Mouse (Mus musculus) embryonic facial prominence, embryonic 10.5 days (tissue): ENCODE measurements around the gene Arhgef12. TPM values are rescaled to one million over a fixed set of nuclear protein-coding genes. Genes with fewer than 3 reads are reported as not detected.

Source experiments
- DNase-seq: peaks from one replicate; pipeline ENCODE4 v3.0.0-alpha.2; 2017; ENCODE audit warnings: low spot score
- H3K27ac ChIP-seq: fragments of 300-500 bp; sonication (generic); replicated peaks from 2 replicates; pipeline ENCODE4 v1.5.1; 2016; ENCODE audit warnings: mild to moderate bottlenecking
- H3K27me3 ChIP-seq: fragments of 300-500 bp; sonication (generic); replicated peaks from 2 replicates; pipeline ENCODE4 v1.6.1; 2016; ENCODE audit warnings: low read depth, mild to moderate bottlenecking; ENCODE audit not compliant: poor library complexity, severe bottlenecking
- H3K36me3 ChIP-seq: fragments of 300-500 bp; sonication (generic); replicated peaks from 2 replicates; pipeline ENCODE4 v1.6.1; 2016; ENCODE audit warnings: mild to moderate bottlenecking, moderate library complexity
- H3K4me1 ChIP-seq: fragments of 300-500 bp; sonication (generic); 2 replicates; pipeline ENCODE4 v1.6.1; 2016
- H3K4me3 ChIP-seq: fragments of 300-500 bp; sonication (generic); 2 replicates; pipeline ENCODE4 v1.5.1; 2016; ENCODE audit warnings: mild to moderate bottlenecking, moderate library complexity
- H3K9me3 ChIP-seq: fragments of 300-500 bp; sonication (generic); 2 replicates; pipeline ENCODE4 v1.6.1; 2016; ENCODE audit warnings: mild to moderate bottlenecking
- WGBS: fragments of 180-500 bp; shearing (Covaris S2); methylation state at CpG from one replicate; pipeline ENCODE4 v1.1.7; 2016; 5-methylcytosine and 5-hydroxymethylcytosine counted together
- polyA plus RNA-seq: library from polyadenylated mRNA; unstranded; fragments of >200 nt; fragmentation: Nextera tagmentation; extraction: Ambion mirVana; gene quantifications from 2 replicates; pipeline ENCODE4 v1.2.1, GENCODE M21; 2016

Arhgef12 gene
- polyA plus RNA-seq, 1 experiment from 2014 or later, result 9.3 TPM

DNA sequence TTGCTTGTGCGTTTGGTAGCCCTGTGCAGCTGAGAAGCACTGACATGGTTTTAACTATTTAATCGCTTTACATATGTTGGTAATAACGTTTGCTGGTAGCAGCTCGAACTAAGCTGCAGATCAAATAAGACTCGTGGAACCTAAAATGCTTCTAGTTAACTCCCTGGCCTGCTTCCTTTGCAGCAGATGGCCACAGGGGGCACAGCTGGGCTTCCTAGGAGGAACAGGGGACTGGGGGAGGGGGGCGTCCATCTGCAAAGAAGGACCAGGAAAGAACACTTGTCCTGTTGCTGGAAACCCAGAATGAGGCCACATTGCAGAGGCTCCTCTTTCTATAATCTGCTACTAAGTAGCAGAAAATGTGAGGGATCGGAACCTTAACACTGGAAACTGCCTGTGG is 186.8 kb downstream of the Arhgef12 start:
- 0 out of 2 replicates have a peak overlapping the region, but pooled peaks have one; percentile 10 for H3K27ac ChIP-seq
- 44% methylated on average over 7 of the region's 7 CpGs for WGBS
- DNase-seq, result peak; percentile 52
- no peaks in the 10 kb centered on the region for H3K9me3 ChIP-seq
- H3K27me3 ChIP-seq, result peaks cover 18% of the 10 kb centered on the region; the same call in 1 of the 2 replicates
- H3K4me3 ChIP-seq, result no peak overlapping the region
- no peaks in the 10 kb centered on the region for H3K36me3 ChIP-seq
- H3K4me1 ChIP-seq, result peaks cover 27% of the 10 kb centered on the region

DNA sequence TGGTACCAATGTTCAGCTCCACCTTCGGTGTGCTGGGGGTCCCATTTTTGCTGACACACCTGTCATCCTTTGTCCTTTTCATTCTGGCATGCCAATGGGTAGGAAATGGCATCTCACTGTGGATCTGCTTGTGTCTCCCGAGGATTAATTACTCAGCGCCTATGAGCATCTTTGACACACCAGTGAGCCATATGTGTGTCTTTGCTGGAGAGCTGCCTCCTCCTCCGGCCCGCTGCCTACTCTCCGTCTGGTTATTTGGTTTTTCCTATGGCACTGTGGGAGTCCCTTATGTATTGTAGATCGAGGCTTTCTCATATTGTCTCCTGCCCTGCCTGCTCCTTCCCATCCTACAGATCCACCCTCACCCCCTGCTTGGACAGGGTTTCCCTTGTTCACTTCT is 189.1 kb downstream of the Arhgef12 start:
- H3K4me1 ChIP-seq, result peaks cover 23% of the 10 kb centered on the region
- 87% methylated on average over 7 of the region's 7 CpGs for WGBS
- no peak overlapping the region for H3K4me3 ChIP-seq
- no peak for DNase-seq
- H3K27ac ChIP-seq, result no peak overlapping the region
- H3K27me3 ChIP-seq, result peaks cover 24% of the 10 kb centered on the region; the same call in 1 of the 2 replicates
- no peaks in the 10 kb centered on the region for H3K36me3 ChIP-seq
- no peaks in the 10 kb centered on the region for H3K9me3 ChIP-seq

Other genes starting within 250 kb of the Arhgef12 start
- gene Grik4, start 162.7 kb downstream of the Arhgef12 start, polyA plus RNA-seq, result 0.96 and 1.1 TPM in 2 replicates
- gene Tmem136, start 9.3 kb upstream of the Arhgef12 start, polyA plus RNA-seq, result 11.8 and 12.0 TPM in 2 replicates
- not detected in 2 replicates for gene Pou2f3, start 103.1 kb upstream of the Arhgef12 start, polyA plus RNA-seq
- gene Oaf, start 132.7 kb upstream of the Arhgef12 start, polyA plus RNA-seq, result 55.2 and 57.0 TPM in 2 replicates
- 4.4 and 4.7 TPM in 2 replicates for gene Trim29, start 203.6 kb upstream of the Arhgef12 start, polyA plus RNA-seq